ENCODE assay signal across 9 mouse cellular contexts in the genomic region with DNA sequence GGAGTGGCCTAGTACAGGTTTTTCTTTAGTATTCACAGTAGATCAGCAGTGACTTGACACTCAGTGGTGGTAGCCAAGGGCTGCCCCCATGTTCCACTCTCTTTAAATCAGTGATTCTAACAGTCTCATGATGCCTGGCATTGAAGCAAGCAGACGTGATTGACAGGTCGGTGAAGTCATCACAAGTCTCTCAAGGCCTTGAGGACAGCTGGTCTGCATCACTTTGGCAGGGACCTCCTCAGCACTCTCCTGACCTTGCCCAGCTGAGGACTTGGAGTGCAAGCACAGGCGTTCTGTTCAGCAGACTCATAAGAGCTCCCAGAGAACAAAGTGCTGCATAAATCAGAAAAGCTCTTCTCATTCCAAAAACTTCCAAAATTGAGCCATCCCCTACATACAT.
A peak's percentile ranks its signal among the peaks of the same experiment; 100 is the strongest.
DNase-seq lines count a peak whose midpoint lies in the region; ATAC-seq lines count a peak whose summit lies in the region.
"Had no signal": no experiment of that assay in that cellular context is flagged by ENCODE, and none has a peak within 500 bp of the region (broad histone marks: within the 10 kb centered on the region; RNA-seq: fewer than 3 reads in every experiment).

No protein-coding gene starts in this region.

- no peak for DNase-seq in kidney, adult 11 months
- peak; percentile 57 for DNase-seq in adrenal gland, postnatal 25 days
- peak; percentile 32 for DNase-seq in gastrocnemius, postnatal 10 days
- peak; percentile 25 to 42 for DNase-seq in kidney, postnatal 36 days
- no peak for DNase-seq in left cerebral cortex, adult 9 months (ENCODE audit: low spot score in 2 of 2)
- DNase-seq in right cerebral cortex, postnatal 14 days = no peak
- DNase-seq: cerebellum, adult 2 months had no signal

- ATAC-seq in kidney, embryonic 16.5 days (ENCODE audit: low FRiP score, low TSS enrichment) = peak; percentile 56
- no peak for ATAC-seq in activated CD4-positive, CD25-positive, alpha-beta regulatory T cell, adult 4 months

- no peak overlapping the region for H3K9ac ChIP-seq in kidney, embryonic 16.5 days (replicated peaks; ENCODE audit: low read length)

- no peaks in the 10 kb centered on the region for H3K36me3 ChIP-seq in kidney, embryonic 16.5 days (ENCODE audit: insufficient read depth, low read length)

- H3K4me3 ChIP-seq in kidney, embryonic 16.5 days (ENCODE audit: low read length) = no peak overlapping the region

- WGBS in kidney, embryonic 16.5 days = 35% methylated on average over 3 of the region's 3 CpGs

- H3K27me3 ChIP-seq in kidney, embryonic 16.5 days (ENCODE audit: insufficient read depth, low read length) = no peaks in the 10 kb centered on the region

- H3K4me1 ChIP-seq in kidney, embryonic 16.5 days (ENCODE audit: insufficient read depth, low read length) = peaks cover 15% of the 10 kb centered on the region; the same call in 1 of the 2 replicates

- no peak overlapping the region for H3K4me2 ChIP-seq in kidney, embryonic 16.5 days (replicated peaks; ENCODE audit: low read depth, low read length)

- no peaks in the 10 kb centered on the region for H3K9me3 ChIP-seq in kidney, embryonic 16.5 days (ENCODE audit: low read length)

- no peak overlapping the region for H3K27ac ChIP-seq in kidney, embryonic 16.5 days (ENCODE audit: low read length)

Comparison
In these comparisons a context has a peak if more than half of its experiments do, and no peak if none do; other contexts are left out.
1. DNase-seq: peak in adrenal gland, postnatal 25 days (single experiment), gastrocnemius, postnatal 10 days (single experiment) and kidney, postnatal 36 days (2 of 2); none in kidney, adult 11 months (single experiment), left cerebral cortex, adult 9 months (0 of 2) and right cerebral cortex, postnatal 14 days (single experiment).